Mouse (Mus musculus): Measurements from ENCODE around the gene Gadl1.

Gene Gadl1

GRCm38 (mm10) chr9:116091101-116091841, 182.0 kb downstream of the Gadl1 start:
- DNase-seq: no peak

GRCm38 (mm10) chr9:116091921-116092320, 182.7 kb downstream of the Gadl1 start:
- DNase-seq: peak; percentile 85

- DNase-seq: peak; percentile 46
Observed at GRCm38 (mm10) chr9:116098724-116099595, 189.7 kb downstream of the Gadl1 start.

GRCm38 (mm10) chr9:116099596-116099993, 190.3 kb downstream of the Gadl1 start:
- no peak for DNase-seq

- no peak for DNase-seq
Observed at GRCm38 (mm10) chr9:116100015-116100414, 190.8 kb downstream of the Gadl1 start.

- peak; percentile 37 for DNase-seq
Observed at GRCm38 (mm10) chr9:116101842-116102241, 192.6 kb downstream of the Gadl1 start.

- DNase-seq: no peak
Observed at GRCm38 (mm10) chr9:116104770-116105169, 195.5 kb downstream of the Gadl1 start.

GRCm38 (mm10) chr9:116108729-116109128, 199.5 kb downstream of the Gadl1 start:
- DNase-seq: no peak

GRCm38 (mm10) chr9:116111149-116111970, 202.1 kb downstream of the Gadl1 start:
- no peak for DNase-seq

- DNase-seq: peak; percentile 74
Observed at GRCm38 (mm10) chr9:116114339-116114738, 205.1 kb downstream of the Gadl1 start.

- no peak for DNase-seq
Observed at GRCm38 (mm10) chr9:116115875-116116274, 206.6 kb downstream of the Gadl1 start.

- no peak for DNase-seq
Observed at GRCm38 (mm10) chr9:116118332-116118872, 209.1 kb downstream of the Gadl1 start.

- no peak for DNase-seq
Observed at GRCm38 (mm10) chr9:116119990-116120389, 210.7 kb downstream of the Gadl1 start.

GRCm38 (mm10) chr9:116121472-116121871, 212.2 kb downstream of the Gadl1 start:
- DNase-seq: no peak

- no peak for DNase-seq
Observed at GRCm38 (mm10) chr9:116122544-116122943, 213.3 kb downstream of the Gadl1 start.

GRCm38 (mm10) chr9:116122969-116123589, 213.8 kb downstream of the Gadl1 start:
- no peak for DNase-seq
